Mouse (Mus musculus): Measurements from ENCODE around the gene Capn7.
A peak's percentile ranks its signal among the peaks of the same experiment; 100 is the strongest.

Gene Capn7

DNA sequence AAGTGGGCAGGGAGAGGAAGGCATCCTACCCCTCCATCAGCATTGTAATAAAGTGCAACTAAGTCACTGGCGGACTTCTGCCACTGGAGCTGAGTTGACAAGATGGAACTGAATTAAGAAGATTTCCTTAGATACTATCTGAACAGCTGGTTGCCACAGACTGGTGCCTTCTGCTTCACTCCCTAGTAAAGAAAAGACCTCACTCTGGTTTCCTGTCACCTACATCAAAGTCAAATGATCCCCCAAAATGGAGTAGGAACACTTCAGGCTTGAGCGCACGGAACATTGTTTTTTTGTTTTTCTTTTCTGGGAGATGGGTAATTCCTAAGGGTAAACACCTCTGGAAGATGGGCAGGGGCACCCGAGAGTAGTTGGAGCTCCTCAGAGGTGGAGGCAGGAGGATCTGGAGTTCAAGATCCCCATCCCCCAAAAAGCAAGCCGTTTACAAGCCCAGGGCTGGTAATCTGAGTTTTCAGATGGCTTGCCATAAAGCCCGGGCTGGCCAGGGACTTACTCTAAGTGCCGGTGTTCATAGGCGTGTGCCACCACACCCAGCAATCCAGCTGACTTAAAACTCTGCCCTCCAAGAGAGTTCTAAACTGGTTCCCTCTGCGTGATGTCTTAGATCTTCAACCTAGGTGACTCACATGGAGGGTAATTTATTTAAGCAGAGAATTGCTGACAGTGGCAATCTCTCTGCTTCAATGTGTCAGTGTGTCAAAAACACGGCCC is 78.0 kb downstream of the Capn7 start:
- no peak for DNase-seq (ENCODE audit: low spot score in 2 of 2)

- DNase-seq (ENCODE audit: low spot score in 2 of 2), result no peak
These were observed 78.5 kb downstream of the Capn7 start for GRCm38 (mm10) chr14:31414967-31415376.

DNA sequence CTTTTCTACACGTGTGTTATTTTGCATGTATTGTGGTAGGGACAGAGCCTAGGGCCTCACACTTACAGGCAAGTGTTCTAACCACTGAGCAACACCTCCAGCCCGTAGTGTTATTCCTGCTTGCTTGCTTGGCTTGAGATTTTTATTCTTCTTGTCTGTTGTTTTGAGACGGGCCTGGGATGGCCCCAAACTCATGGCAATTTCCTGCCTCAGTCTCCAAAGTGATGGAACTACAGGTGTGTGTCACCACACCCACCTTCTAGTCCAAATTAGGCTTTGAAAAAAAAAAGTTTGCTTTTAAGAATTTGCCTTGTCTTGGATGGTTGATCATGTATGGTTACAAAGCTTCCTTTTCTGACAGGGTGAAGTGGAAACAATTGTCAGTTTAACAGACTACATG is 80.0 kb downstream of the Capn7 start:
- peak in 1 of 2 experiments; percentile 54 for DNase-seq (ENCODE audit: low spot score in 2 of 2)

DNA sequence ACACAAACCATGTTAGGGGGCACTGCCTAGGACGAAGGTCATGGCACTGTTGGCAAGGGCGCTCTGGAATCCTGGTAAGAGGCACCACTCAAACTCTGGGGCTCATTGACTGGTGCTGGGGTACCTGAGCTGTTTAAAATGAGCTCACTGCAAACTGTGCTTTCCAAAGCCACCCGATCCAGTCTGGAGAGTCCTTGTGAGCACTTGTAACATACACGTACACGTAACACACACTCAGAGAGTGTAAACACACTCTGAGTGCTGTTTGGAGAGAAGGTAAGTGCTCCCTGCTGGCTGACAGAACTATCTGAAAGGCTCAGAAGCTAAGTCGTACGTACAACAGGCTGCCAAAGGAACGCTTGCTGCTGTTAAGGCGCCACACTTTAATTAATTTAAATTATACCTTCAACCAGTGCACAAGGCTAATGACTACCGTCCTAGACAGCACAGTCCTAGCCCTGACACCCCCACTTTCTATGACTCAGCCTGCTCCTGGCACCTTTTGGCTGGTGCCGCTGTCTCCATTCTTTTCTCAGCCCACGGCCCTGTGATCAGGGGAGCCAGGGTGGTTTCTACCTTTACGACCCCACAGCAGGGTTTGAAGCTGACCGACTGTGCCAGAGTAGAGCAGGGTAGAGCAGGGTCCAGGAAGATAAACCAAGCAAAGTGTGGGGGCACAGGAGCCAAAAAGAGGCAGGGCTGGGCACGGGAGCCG is 80.6 kb downstream of the Capn7 start:
- no peak for DNase-seq (ENCODE audit: low spot score in 2 of 2)

GRCm38 (mm10) chr14:31419279-31419678 is 82.8 kb downstream of the Capn7 start:
- DNase-seq (ENCODE audit: low spot score in 2 of 2), result no peak

DNA sequence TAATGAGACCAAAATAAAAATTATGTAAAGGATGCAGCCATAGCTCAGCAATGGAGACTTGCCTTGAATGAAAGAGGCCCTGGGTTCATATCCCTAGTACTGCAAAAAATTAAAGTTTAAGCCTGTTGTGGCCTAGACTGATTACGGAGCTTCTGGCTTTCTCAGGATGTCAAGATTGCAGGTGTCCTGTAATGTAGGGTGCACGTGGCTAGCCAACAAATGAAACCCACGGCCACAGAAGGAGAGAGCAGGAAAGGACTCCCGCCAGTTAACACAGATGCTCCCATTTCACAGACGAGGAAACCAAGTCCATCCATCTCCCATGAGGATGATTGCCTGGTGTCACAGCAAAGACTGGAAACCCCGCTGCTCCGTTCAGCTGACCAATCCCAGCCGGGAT is 83.7 kb downstream of the Capn7 start:
- DNase-seq (ENCODE audit: low spot score in 2 of 2), result no peak

DNA sequence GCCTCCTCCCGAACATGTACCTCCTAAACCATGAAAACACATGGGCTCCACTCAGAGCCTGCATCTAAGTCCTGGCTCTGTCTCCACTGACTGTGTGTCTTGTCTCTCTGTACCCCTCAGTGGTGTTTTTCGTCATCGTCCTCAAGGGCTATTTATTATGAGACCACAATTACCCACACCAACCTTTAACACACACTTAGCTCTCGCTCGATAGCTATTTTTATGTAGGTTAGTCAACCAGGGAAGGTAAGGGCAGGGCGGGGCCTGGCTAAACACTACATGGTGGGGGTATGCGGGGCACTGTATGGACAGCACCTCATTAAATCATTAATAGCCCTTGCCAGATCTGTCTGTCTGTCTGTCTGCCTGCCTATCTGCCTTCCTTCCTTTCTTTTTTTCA is 84.1 kb downstream of the Capn7 start:
- no peak for DNase-seq (ENCODE audit: low spot score in 2 of 2)

DNA sequence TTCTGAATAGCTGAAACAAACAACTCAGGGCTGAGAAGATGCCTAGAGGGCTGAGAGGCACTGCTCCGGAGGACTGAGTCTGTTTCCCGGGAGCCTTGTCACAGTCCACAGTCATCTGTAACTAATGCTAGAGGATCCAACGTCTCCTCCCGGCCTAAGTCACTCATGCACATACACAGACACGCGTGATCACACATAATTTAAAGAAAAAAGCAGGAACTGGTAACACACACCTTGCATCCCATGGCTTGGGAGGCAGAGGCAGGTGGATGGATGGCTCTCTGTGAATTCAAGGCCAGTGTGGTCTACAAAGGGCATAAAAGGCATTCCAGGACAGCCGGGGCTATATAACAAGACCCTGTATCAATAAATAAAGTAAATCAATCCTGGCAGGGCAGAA is 84.5 kb downstream of the Capn7 start:
- no peak for DNase-seq (ENCODE audit: low spot score in 2 of 2)
